Mouse (Mus musculus) monocyte, adult 5-6 weeks (primary cell): ENCODE results near the gene Nlrp14. TPM values are rescaled to one million over a fixed set of nuclear protein-coding genes. Genes with fewer than 3 reads are reported as not detected.
"Not testable (repeated sequence)": the region's sequence is repeated elsewhere in the genome, so short reads cannot be mapped to it uniquely, and the experiment has no call there.

ENCODE experiments used
- ATAC-seq: fragments of 153-309, 156-312 bp; replicated peaks from 2 replicates; pipeline ENCODE4 v1.8.0; 2017; ENCODE audit warnings: mild to moderate bottlenecking; ENCODE audit not compliant: low TSS enrichment, insufficient number of reproducible peaks, severe bottlenecking, poor library complexity, low FRiP score
- total RNA-seq: library from RNA; stranded (forward); fragments of 200-1000, 200-491, 200-594 nt; gene quantifications from 3 replicates; pipeline ENCODE4 v1.2.3, GENCODE M21; 2017

Gene Nlrp14
- not detected in 3 replicates for total RNA-seq

DNA sequence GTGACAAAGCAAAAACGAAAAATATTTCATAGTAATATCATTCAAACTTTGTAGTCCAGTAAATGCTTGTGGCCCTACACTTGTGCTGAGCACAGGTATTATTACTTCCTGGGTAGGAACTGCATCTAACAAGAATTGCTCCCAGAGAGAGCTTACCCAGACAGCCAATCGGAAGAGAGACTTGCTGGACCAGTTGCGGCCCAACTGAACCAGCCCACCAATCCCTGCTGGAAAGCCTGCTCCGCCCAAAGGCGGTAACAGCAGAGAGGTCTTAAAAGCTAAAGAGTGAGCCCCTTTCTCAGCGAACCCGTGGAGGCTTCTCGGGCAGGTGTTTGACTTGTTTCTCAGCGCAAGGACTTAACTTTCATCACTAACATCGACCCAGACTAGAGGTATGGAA, at the start of gene Nlrp14:
Nlrp14 (plus strand) TSS at position 301 of the 400 bp plus-strand sequence.
- ATAC-seq, result no peak

DNA sequence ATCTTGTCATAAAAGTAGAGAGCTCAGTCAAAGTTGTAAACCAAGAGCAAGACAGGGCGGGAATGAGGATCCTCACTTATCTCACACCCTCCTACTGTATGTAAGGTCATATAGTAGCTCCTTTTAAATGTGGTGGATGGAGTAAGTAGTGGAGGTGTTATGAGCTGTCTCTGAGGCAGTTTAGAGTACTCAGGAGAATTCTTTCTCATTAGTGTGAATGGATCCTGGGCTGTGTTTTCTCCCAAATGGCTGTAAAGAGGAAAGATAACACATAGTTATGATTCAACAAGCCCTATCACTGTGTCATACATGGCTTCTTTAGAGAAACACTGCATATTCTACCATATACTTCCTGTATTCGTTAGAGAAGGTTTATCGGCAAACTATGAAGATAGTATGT, 35.8 kb upstream of the Nlrp14 start, which contains the start of gene Olfr715:
Olfr715 (minus strand) TSS at position 101 of the 400 bp plus-strand sequence.
- not testable (repeated sequence) for ATAC-seq

DNA sequence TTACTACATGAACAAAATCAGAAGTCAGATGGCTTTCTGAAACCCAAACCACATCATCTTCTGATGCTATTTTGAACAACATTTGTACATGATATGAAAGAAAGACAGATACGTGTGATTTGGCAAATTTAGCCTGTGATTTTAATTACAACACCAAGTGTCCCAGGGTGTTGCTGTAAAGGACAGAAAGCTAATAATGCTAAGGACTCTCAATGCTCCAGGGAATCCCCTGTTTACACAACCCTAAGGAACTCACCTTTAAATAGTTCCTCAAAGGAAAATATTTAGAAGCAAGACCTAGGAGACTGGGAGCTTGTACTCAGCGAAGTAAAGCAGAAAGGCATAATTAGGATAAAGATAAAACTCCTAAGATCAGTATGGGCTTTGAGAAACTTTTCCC, 28.8 kb upstream of the Nlrp14 start, which contains the start of gene Olfr716:
Olfr716 (plus strand) TSS at position 301 of the 400 bp plus-strand sequence.
- not testable (repeated sequence) for ATAC-seq

DNA sequence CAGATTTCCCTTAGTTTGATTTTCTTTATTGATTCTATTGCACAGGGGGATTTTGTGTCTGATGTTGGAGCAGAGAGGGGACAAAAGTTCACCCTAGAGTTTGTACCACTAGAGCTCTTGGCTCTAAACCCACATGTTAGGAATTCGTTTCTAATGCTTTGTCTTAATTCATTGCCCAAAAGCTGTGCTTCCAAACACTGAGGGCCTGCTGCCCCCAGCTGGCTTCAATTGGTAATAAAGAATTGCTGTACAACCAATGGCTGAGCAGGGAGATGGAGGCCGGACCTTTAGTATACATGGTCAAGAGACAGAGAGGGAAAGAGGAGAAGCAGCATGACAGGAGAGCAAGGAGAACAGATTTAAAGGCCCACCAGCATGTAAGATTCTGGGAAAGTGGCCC, 13.6 kb downstream of the Nlrp14 start:
- no peak for ATAC-seq

DNA sequence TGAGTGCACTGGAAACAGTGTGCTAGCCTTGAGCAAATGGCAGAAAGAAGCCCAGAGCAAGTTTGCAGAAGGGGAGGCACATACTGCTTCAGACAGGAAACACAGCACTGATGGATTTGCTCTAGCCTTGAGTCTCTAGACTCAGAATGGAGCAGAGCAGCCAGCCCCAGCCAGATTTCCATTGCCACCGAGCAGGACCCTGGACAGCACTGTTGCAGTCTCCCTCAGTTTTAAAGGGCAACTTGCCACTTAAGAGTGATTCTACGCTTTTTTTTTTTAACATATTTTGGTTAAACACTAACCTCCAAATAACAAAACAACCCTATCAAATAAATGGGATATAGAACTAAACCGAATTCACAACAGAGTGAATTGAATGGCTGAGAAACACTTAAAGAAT, 35.0 kb downstream of the Nlrp14 start:
- no peak for ATAC-seq

DNA sequence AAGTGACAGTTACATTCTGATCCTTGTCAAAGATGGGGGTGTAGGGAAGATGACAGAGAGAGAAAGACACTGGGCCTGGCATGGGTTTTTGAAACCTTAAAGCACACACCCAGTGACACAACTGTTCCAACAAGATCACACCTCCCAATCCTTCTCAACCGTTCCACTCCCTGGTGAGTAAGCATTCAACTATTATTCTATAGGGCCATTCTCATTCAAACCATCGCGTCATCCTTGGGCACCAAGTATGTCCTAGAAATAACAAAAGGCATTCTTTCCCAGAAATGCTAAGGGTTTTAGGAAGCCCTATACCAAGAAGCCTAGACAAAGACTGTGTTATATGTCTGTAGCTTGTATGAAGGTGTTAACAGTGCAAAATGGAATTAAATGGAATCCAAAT, 41.1 kb downstream of the Nlrp14 start:
- ATAC-seq, result no peak

DNA sequence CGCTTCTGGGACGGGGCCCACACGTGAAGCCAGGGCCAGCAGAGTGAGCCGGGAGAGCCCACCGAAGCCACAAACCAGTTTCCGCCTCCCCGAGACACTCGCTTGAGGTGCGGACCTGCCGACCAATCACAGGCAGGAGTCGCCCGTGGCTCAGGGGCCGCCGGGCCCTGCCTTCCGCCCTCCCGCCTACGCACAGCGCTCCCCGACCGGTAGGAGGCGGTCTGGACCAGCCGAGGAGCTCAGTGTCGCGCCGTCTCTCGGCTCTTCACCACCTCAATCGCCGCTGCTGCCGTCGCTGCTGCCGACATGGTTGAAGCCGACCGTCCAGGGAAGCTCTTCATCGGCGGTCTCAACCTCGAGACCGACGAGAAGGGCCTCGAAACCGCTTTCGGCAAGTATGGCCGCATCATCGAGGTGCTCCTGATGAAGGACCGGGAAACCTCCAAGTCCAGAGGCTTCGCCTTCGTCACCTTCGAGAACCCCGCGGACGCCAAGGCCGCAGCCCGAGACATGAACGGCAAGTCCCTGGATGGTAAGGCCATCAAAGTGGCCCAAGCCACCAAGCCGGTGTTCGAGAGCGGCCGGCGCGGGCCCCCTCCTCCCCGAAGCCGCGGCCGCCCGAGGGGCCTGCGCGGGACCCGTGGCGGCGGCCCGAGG, 42.5 kb downstream of the Nlrp14 start, which contains the start of gene Rbmxl2:
Rbmxl2 (plus strand) TSS at position 242 of the 657 bp plus-strand sequence.
- ATAC-seq, result no peak

DNA sequence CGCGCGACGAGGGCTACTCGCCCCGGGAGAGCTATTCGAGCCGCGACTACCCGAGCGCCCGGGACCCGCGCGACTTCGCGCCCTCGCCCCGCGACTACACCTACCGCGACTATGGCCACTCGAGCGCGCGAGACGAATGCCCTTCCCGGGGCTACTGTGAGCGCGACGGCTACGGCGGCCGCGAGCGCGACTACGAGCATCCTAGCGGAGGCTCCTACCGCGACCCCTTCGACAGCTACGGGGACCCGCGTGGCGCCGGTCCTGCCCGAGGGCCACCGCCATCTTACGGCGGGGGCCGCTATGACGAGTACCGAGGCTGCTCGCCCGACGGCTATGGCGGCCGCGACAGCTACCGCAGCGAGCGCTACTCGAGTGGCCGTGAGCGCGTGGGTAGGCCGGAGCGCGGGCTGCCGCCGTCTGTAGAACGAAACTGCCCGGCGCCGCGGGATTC, 43.4 kb downstream of the Nlrp14 start:
- ATAC-seq, result no peak

DNA sequence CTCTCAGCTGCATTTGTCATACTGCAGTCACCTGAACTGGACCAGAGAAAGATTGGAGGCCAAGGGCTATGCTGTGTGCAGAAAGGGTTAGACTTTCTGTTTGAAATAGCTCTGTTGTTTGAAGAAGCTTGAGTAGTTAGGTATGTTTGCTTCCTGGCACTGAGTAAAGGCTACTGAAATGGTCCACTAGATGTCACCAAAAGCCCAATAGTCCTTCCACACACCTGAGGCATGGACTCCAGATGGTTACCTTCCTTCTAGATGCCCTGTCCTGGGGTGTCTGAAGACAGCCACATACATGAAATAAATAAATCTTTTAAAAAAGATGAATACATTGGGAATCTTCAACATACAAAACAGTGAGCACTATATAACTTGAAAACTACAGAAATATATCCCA, 48.9 kb downstream of the Nlrp14 start:
- ATAC-seq, result no peak

DNA sequence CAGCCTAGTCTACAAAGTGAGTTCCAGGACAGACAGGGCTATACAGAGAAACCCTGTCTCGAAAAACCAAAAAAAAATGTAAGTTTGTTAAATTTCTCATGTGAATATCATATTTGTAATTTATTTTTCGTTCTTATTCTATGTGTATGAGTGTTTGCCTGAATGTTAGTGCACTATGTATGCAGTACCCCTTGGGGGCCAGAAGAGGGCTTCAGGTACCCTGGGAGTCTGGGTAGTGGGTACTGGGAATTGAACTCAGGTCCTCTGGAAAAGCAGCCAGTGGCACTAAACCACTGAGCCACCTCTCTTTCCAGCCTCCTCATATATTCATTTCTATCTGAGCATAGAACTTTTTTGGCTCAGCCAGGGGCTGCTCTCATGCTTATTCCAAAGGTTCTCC, 50.1 kb downstream of the Nlrp14 start:
- no peak for ATAC-seq

DNA sequence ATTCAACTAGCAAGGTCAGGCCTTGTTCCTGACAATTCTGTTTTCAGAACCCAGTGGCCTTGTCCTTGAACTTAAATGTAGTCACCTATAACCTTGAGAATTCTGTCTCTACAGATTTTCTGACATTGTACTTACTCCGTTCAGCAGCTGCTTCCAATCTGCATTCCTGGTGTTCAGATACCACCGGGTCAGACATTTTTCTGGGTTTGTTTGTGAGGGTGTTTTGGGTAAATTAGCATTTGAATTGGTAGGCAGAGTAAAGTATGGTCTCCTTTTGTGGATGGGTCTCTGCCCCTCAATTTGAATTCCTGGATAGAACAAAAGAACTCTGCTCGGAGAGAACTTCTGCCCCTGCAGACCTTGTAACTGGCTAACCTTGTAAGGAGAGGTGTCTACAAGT, 70.1 kb downstream of the Nlrp14 start:
- no peak for ATAC-seq

DNA sequence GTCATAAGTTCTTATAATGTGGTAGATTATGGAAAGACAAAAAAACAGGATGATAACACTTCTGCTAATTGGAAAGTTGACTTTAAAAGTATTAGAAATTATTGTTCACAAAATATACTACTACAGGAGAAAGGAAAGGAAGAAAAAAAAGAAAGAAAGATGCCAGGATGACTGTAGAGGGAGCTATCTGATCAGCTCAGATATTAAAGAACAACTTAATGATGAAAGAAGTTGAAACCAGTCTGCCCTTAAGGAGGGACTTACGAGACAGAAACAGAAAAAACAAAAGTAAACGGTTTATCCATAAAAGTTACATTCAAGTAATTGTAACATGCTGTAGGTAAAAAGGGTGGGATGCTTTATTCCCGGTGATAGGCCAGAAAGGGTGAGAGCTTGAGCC, 70.7 kb downstream of the Nlrp14 start:
- no peak for ATAC-seq

DNA sequence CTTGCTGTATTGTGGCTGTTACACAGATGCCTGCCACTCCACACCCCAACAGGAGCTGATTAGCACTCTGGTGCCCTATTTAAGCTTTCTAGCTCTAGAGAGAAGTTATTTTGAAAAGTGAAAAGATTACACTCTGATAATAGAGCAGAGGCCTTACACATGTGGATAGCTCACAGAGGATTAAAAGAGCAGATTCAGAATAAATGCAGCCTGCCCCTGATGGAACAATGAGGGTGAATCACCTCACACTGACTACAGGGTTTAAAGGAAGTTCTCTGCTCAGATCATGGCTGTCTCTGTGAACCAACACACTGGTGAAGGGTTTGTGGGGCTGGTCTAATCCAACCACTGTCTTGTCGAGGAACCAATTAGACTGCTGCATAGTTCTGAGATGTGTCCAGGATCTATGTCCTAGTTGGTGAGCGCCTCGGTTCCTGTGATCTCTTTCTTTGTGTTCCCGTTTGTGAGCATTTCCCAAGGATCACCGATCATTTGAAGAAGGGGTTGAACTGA, 74.6 kb downstream of the Nlrp14 start:
- no peak for ATAC-seq

Other genes with a start within 250 kb of the Nlrp14 start
- gene Olfr709-ps1, start 234.8 kb upstream of the Nlrp14 start, total RNA-seq, result not detected in 3 replicates
- not detected in 3 replicates for gene Olfr710, start 218.7 kb upstream of the Nlrp14 start, total RNA-seq
- not detected in 3 replicates for gene Olfr6, start 203.1 kb upstream of the Nlrp14 start, total RNA-seq
- not detected in 3 replicates for gene Olfr711, start 191.5 kb upstream of the Nlrp14 start, total RNA-seq
- gene Olfr2, start 160.9 kb upstream of the Nlrp14 start, total RNA-seq, result not detected in 3 replicates
- gene Olfr713, start 135.8 kb upstream of the Nlrp14 start, total RNA-seq, result not detected in 3 replicates
- not detected in 3 replicates for gene Olfr714, start 96.0 kb upstream of the Nlrp14 start, total RNA-seq
- not detected in 3 replicates for gene Olfr17, start 73.8 kb upstream of the Nlrp14 start, total RNA-seq
- not detected in 3 replicates for gene Olfr715b, start 56.6 kb upstream of the Nlrp14 start, total RNA-seq
- gene Olfr715, start 35.9 kb upstream of the Nlrp14 start, total RNA-seq, result not detected in 3 replicates
- not detected in 3 replicates for gene Olfr716, start 28.7 kb upstream of the Nlrp14 start, total RNA-seq
- not detected in 3 replicates for gene Rbmxl2, start 42.5 kb downstream of the Nlrp14 start, total RNA-seq
- gene Syt9, start 203.7 kb downstream of the Nlrp14 start, total RNA-seq, result not detected in 3 replicates